Mouse (Mus musculus): ENCODE results near the gene Dagla.

Gene Dagla

DNA sequence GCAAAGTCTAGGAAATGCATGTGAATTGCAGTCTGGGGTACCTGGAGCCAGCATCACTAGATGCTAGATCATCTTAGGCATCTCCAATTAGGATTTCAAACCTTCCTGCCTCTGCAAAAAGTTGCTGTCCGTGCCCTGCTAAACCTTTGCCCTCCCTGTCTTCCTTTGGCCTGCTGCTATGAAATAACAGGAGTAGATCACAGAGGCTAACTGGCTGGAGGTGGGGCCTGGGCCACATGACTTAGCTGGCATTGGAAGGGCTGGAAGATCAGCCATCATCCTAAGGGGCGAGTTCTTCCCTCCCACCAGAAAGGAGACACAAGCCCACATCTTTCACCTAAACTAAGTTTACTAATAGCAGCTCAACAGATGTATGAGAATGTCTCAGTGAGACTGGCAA lies 4.3 kb upstream of the Dagla start:
- in situ Hi-C loops (cut with MseI, MboI): loop anchor here (5.0 to 10.0 kb wide), 2 partner anchors 42 to 54 kb away; no protein-coding TSS in a partner anchor

- in situ Hi-C loops (cut with MseI, MboI): loop anchor here (5.0 to 10.0 kb wide), 2 partner anchors 41 to 53 kb away; no protein-coding TSS in a partner anchor
Observed at GRCm38 (mm10) chr19:10307941-10308340, 3.3 kb upstream of the Dagla start.

- in situ Hi-C loops (cut with MseI, MboI): loop anchor here (5.0 to 10.0 kb wide), 2 partner anchors 40 to 53 kb away; no protein-coding TSS in a partner anchor
Observed at GRCm38 (mm10) chr19:10307351-10307750, 2.7 kb upstream of the Dagla start.

- in situ Hi-C loops (cut with MseI, MboI): loop anchor here (5.0 to 10.0 kb wide), 2 partner anchors 39 to 52 kb away; no protein-coding TSS in a partner anchor
Observed at GRCm38 (mm10) chr19:10306521-10307243, 2.0 kb upstream of the Dagla start.

DNA sequence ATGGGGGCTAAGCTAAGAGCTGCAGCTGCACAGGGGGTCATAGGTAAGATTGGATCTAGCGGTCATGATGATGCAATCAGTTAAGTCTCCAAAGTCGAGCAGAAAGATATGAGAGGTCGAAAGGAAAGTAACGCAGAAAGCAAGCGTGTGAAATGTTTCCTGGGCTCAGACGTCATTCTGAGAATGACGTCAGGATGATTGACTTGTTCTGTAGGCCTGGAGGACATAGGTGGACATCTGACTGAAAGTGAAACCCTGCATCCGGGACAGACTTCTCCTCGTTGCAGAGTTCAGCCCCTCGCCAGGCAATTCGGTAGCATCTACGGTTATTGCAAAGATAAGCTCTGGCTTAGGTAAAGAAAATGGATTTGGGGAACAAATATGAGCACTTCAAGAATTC lies 963 bp upstream of the Dagla start:
- in situ Hi-C loops (cut with MseI, MboI): loop anchor here (5.0 to 10.0 kb wide), 2 partner anchors 38 to 51 kb away; no protein-coding TSS in a partner anchor

GRCm38 (mm10) chr19:10304395-10304794 lies 282 bp downstream of the Dagla start:
- in situ Hi-C loops (cut with MseI, MboI): loop anchor here in 1 of 2 experiments (10.0 kb wide), 1 partner anchor 50 kb away; no protein-coding TSS in a partner anchor

GRCm38 (mm10) chr19:10302852-10303251 lies 1.8 kb downstream of the Dagla start:
- in situ Hi-C loops (cut with MseI, MboI): loop anchor here in 1 of 2 experiments (10.0 kb wide), 1 partner anchor 48 kb away; no protein-coding TSS in a partner anchor

DNA sequence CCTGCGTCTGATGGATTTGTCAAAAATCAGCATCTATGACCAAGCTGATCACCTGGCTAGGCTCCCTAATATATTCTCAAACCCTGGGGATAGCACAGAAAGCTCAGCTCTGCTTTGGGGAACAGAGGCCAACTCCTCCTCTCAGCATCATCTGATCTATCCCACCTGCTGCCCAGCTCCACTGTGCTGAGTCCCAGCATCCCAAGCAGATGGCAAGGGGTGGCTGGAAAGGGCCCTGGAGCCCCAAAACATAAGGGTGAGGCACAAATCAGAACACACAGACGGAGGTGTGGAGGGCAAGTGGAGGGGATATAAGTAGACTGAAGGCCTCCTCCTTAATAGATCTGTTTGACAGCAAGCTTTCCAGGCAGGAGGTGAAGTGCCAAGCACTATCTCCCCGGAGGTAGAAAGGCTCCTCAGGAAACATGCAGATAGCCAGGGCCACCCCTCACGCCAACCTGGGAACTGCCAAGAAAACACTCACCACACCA lies 2.8 kb downstream of the Dagla start:
- in situ Hi-C loops (cut with MseI, MboI): loop anchor here in 1 of 2 experiments (10.0 kb wide), 1 partner anchor 47 kb away; no protein-coding TSS in a partner anchor

- in situ Hi-C loops (cut with MseI, MboI): loop anchor here in 1 of 2 experiments (10.0 kb wide), 1 partner anchor 46 kb away; no protein-coding TSS in a partner anchor
Observed at GRCm38 (mm10) chr19:10301263-10301662, 3.4 kb downstream of the Dagla start.

DNA sequence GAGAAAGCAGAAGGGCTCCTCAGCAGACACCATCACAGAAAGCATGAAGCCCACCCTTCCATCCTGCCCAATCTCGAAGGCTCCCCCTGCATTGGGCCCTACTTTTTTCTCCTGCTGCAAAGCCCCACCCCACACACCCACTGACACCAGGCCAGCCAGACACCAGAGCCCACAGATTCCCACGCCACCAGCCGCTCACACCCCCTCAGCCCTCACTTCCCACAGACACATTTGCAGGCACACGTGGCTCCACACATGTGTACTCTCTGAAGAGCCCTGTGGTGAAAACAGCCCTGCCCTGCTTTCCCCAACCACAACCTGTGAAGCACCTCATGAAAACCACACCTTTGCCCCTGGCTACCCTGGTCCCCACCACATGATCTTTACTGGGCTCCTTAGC lies 3.9 kb downstream of the Dagla start:
- in situ Hi-C loops (cut with MseI, MboI): loop anchor here in 1 of 2 experiments (10.0 kb wide), 1 partner anchor 46 kb away; no protein-coding TSS in a partner anchor

DNA sequence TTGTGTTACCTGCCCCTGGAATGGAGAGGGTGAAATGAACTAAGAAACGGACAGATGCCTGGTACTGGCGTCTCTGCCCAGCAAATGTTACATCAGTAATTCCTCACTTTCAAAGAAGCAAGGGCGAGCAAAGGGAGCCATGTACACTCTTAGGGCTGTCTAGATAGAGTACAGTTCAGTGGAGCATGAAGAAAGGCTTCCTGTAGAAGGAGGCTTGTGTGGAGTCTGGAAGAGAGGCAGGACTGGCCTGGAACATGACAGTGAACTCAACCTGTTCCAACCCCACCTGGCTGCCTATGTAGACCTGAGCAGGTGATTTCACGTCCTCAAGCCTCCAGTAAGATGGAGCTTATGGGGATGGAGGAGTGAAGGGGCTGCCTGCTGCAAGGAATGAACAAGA lies 6.4 kb downstream of the Dagla start:
- in situ Hi-C loops (cut with MseI, MboI): no loop called here

GRCm38 (mm10) chr19:10297041-10297503 lies 7.6 kb downstream of the Dagla start:
- in situ Hi-C loops (cut with MseI, MboI): no loop called here

DNA sequence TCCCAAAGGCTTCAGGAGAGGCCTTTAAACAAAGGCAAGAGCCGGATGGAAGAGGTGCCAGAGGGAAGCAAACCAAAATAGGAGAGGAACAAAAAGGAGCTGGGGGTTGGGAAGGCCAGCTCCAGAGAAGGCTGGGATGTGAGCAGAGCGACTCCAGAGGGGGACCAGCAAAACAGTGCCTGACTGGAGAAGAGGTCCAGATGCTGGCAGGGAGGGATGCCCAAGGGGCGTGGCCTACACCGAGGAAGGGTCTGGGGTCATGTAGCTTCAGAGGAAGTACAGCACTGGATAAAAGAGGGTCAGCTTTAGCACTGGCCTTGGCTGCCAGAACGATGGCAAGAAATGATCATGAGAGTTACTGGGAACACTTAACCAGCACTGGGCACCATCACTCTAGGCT lies 8.4 kb downstream of the Dagla start:
- in situ Hi-C loops (cut with MseI, MboI): no loop called here

GRCm38 (mm10) chr19:10294631-10295562 lies 9.8 kb downstream of the Dagla start:
- in situ Hi-C loops (cut with MseI, MboI): no loop called here

DNA sequence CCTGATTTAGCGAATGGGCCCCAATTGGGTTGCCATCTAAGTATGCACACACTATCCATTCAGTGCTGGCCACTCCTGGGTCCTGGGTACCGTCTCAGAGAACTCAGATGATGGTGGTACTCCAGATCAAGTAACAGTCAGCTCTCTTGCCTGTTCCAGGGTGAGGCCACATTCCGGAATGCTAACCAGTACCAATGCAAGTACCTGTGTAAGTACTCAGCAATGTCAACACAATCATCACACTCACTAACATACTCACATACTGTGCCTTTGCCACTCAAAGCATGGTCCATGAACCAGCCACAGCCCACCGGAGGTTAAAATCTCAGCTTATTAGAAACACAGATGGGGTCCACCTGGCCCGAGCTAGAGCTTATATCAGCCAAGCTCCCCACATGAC lies 10.7 kb downstream of the Dagla start:
- in situ Hi-C loops (cut with MseI, MboI): no loop called here

DNA sequence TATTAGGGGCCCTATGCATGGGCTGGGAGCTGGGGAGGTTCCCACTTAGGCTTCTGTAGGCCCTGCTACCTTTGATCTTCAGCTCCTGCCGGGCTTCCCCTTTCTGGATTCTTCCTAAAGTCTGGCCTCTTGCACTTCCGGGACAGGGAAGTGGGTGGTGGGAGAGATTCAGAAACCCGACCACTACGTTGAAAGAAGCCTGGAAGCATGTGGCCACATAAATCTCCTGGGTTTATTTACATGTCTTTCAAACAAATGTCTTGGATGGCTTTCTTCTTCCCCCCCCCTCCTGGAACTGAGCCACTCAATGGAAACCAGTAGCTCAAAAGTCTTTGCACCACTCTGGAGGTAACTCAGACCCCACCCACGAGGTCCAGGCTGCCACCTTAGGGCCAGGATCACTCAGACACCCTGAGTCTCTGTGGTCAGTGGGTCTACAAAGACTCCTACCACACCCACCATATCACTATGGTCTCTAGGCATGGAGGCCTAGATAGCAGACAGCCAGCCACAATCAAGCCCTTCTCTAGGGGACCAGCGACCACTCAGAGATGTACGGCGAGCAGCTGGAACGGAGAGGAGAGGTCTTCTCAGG lies 12.7 kb downstream of the Dagla start:
- in situ Hi-C loops (cut with MseI, MboI): no loop called here

- in situ Hi-C loops (cut with MseI, MboI): no loop called here
Observed at GRCm38 (mm10) chr19:10290153-10290945, 14.3 kb downstream of the Dagla start.

GRCm38 (mm10) chr19:10289609-10290150 lies 15.0 kb downstream of the Dagla start:
- in situ Hi-C loops (cut with MseI, MboI): no loop called here

DNA sequence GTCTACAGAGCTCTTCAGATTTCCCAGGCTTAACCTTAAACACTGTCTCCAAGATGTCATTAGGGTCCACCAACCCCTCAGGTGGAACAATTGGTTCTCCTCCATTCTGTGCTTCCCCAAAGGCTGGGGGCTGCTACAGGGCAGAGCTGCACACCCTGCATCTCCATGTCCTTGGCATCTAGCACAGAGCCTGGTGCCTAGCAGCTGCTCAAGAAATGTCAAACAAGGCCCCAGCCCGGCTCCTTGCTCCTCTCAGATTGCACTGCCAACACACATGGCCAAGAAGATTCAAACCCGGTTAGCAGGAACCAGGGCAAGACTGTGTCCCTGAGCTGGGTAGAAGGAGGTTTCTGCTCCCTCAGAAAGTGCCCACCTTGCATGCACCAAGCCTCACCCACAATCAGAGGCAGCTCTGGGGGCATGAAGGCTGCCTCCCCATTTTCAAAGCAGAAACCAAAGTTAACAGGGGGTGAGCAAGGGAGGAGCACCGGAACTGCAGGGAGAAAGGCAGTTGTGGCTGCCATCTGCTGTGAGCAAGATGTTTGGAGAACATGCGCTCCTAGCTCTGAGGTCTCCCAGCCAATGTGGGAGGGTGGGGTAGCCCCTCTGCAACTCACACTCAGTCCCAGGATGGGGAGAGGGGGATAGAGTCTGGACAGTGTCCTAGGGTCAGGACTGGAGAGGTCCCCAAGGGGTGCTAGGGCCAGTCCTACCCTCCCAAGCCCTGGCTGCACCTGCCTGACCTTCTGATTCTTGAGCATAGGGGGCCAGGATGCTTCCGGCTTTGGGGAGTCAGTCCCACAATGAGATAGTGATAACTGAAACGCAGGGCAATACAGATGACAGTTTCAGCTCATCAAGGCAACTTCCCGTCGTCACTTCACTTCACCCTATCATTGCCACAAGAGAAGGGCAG lies 16.3 kb downstream of the Dagla start:
- in situ Hi-C loops (cut with MseI, MboI): no loop called here
